Mouse (Mus musculus): ENCODE data around the gene Gfap.

Gene Gfap

GRCm38 (mm10) chr11:102837385-102837784 is 63.3 kb downstream of the Gfap start:
- DNase-seq (ENCODE audit: low read depth, low spot score) = no peak

Data from CD4-positive helper T cell, adult 2 months (primary cell).